In genomic region chr13:57459978-57460377, GRCm38 (mm10) we compare ENCODE assay signal across 19 mouse cellular contexts.
A peak's percentile ranks its signal among the peaks of the same experiment; 100 is the strongest.
DNase-seq lines count a peak whose midpoint lies in the region; ATAC-seq and TF ChIP-seq lines count a peak whose summit lies in the region.
"Had no signal": no experiment of that assay in that cellular context is flagged by ENCODE, and none has a peak within 500 bp of the region (broad histone marks: within the 10 kb centered on the region; RNA-seq: fewer than 3 reads in every experiment).

No protein-coding gene starts in this region.

- peak overlapping the region; percentile 40 for H3K27ac ChIP-seq in hindbrain, embryonic 15.5 days (replicated peaks)
- no peak overlapping the region for H3K27ac ChIP-seq in hindbrain, embryonic 12.5 days
- H3K27ac ChIP-seq in neural tube, embryonic 13.5 days (replicated peaks) = peak overlapping the region; percentile 57
- peak overlapping the region; percentile 0; the same call in 1 of the 2 replicates for H3K27ac ChIP-seq in hindbrain, postnatal 0 days
- no peak overlapping the region for H3K27ac ChIP-seq in kidney, embryonic 16.5 days (ENCODE audit: low read length)
- H3K27ac ChIP-seq: embryonic facial prominence, embryonic 13.5 days; forebrain, embryonic 12.5 days; gastrocnemius, adult 2 months; intestine, embryonic 15.5 days had no signal

- no peaks in the 10 kb centered on the region for H3K36me3 ChIP-seq in hindbrain, embryonic 15.5 days
- H3K36me3 ChIP-seq in hindbrain, embryonic 12.5 days = no peaks in the 10 kb centered on the region
- H3K36me3 ChIP-seq in neural tube, embryonic 13.5 days = no peaks in the 10 kb centered on the region
- no peaks in the 10 kb centered on the region for H3K36me3 ChIP-seq in hindbrain, postnatal 0 days (ENCODE audit: insufficient read depth, low read length)
- no peaks in the 10 kb centered on the region for H3K36me3 ChIP-seq in kidney, embryonic 16.5 days (ENCODE audit: insufficient read depth, low read length)
- H3K36me3 ChIP-seq: embryonic facial prominence, embryonic 13.5 days; forebrain, embryonic 12.5 days; heart, embryonic 12.5 days; intestine, embryonic 15.5 days had no signal

- DNase-seq in neural tube, embryonic 10.5 days (ENCODE audit: extremely low spot score, low spot score) = no peak
- no peak for DNase-seq in hindbrain, postnatal 0 days (ENCODE audit: low spot score)
- no peak for DNase-seq in cerebellum, postnatal 10 days
- DNase-seq: adrenal gland, adult 2 months; adrenal gland, postnatal 25 days; cerebellum, adult 11 months; cerebellum, adult 8-10 months; cerebellum, postnatal 25 days; gastrocnemius, adult 2 months; gastrocnemius, postnatal 25 days had no signal

- H3K9ac ChIP-seq in hindbrain, embryonic 15.5 days = no peak overlapping the region
- H3K9ac ChIP-seq in hindbrain, embryonic 12.5 days = no peak overlapping the region
- no peak overlapping the region for H3K9ac ChIP-seq in neural tube, embryonic 13.5 days
- no peak overlapping the region for H3K9ac ChIP-seq in hindbrain, postnatal 0 days (replicated peaks; ENCODE audit: low read length)
- H3K9ac ChIP-seq in kidney, embryonic 16.5 days (replicated peaks; ENCODE audit: low read length) = no peak overlapping the region
- H3K9ac ChIP-seq: embryonic facial prominence, embryonic 13.5 days; forebrain, embryonic 12.5 days; heart, embryonic 12.5 days; intestine, embryonic 15.5 days had no signal

- no peak overlapping the region for H3K4me3 ChIP-seq in hindbrain, embryonic 15.5 days
- H3K4me3 ChIP-seq in hindbrain, embryonic 12.5 days = no peak overlapping the region
- H3K4me3 ChIP-seq in neural tube, embryonic 13.5 days = no peak overlapping the region
- H3K4me3 ChIP-seq in hindbrain, postnatal 0 days (ENCODE audit: low read length) = no peak overlapping the region
- no peak overlapping the region for H3K4me3 ChIP-seq in kidney, embryonic 16.5 days (ENCODE audit: low read length)
- H3K4me3 ChIP-seq: embryonic facial prominence, embryonic 13.5 days; forebrain, embryonic 12.5 days; gastrocnemius, adult 2 months; heart, embryonic 12.5 days; intestine, embryonic 15.5 days had no signal

- H3K4me2 ChIP-seq in hindbrain, embryonic 15.5 days = no peak overlapping the region
- H3K4me2 ChIP-seq in hindbrain, embryonic 12.5 days (replicated peaks) = no peak overlapping the region
- H3K4me2 ChIP-seq in neural tube, embryonic 13.5 days = no peak overlapping the region
- no peak overlapping the region for H3K4me2 ChIP-seq in hindbrain, postnatal 0 days (ENCODE audit: low read depth, low read length)
- no peak overlapping the region for H3K4me2 ChIP-seq in kidney, embryonic 16.5 days (replicated peaks; ENCODE audit: low read depth, low read length)
- H3K4me2 ChIP-seq: embryonic facial prominence, embryonic 13.5 days; forebrain, embryonic 12.5 days; heart, embryonic 12.5 days; intestine, embryonic 15.5 days had no signal

- no peaks in the 10 kb centered on the region for H3K27me3 ChIP-seq in hindbrain, embryonic 15.5 days
- H3K27me3 ChIP-seq in hindbrain, embryonic 12.5 days = no peaks in the 10 kb centered on the region
- no peaks in the 10 kb centered on the region for H3K27me3 ChIP-seq in neural tube, embryonic 13.5 days
- H3K27me3 ChIP-seq in hindbrain, postnatal 0 days (ENCODE audit: insufficient read depth, low read length) = no peaks in the 10 kb centered on the region
- H3K27me3 ChIP-seq in kidney, embryonic 16.5 days (ENCODE audit: insufficient read depth, low read length) = no peaks in the 10 kb centered on the region
- H3K27me3 ChIP-seq: embryonic facial prominence, embryonic 13.5 days; forebrain, embryonic 12.5 days; heart, embryonic 12.5 days; intestine, embryonic 15.5 days had no signal

- no peaks in the 10 kb centered on the region for H3K9me3 ChIP-seq in hindbrain, embryonic 15.5 days
- no peaks in the 10 kb centered on the region for H3K9me3 ChIP-seq in hindbrain, embryonic 12.5 days (replicated peaks)
- H3K9me3 ChIP-seq in neural tube, embryonic 13.5 days = no peaks in the 10 kb centered on the region; the same call in 1 of the 2 replicates
- no peaks in the 10 kb centered on the region for H3K9me3 ChIP-seq in hindbrain, postnatal 0 days (ENCODE audit: low read length)
- peaks cover 3% of the 10 kb centered on the region; the same call in 1 of the 2 replicates for H3K9me3 ChIP-seq in kidney, embryonic 16.5 days (ENCODE audit: low read length)
- H3K9me3 ChIP-seq: forebrain, embryonic 12.5 days; intestine, embryonic 15.5 days had no signal

- no peak for TF ChIP-seq CTCF in hindbrain, postnatal 0 days (IDR thresholded peaks at IDR 0.05; ENCODE audit: low read depth)

- H3K4me1 ChIP-seq in hindbrain, embryonic 15.5 days (replicated peaks) = peaks cover 8% of the 10 kb centered on the region; the same call in 1 of the 2 replicates
- no peaks in the 10 kb centered on the region for H3K4me1 ChIP-seq in hindbrain, embryonic 12.5 days
- H3K4me1 ChIP-seq in neural tube, embryonic 13.5 days (replicated peaks) = peaks cover 12% of the 10 kb centered on the region; the same call in 1 of the 2 replicates
- 0 out of 2 replicates have a peak, but pooled peaks cover 3% of the 10 kb centered on the region for H3K4me1 ChIP-seq in hindbrain, postnatal 0 days (ENCODE audit: insufficient read depth, low read length)
- H3K4me1 ChIP-seq in kidney, embryonic 16.5 days (ENCODE audit: insufficient read depth, low read length) = no peaks in the 10 kb centered on the region
- H3K4me1 ChIP-seq: forebrain, embryonic 12.5 days; heart, embryonic 12.5 days; intestine, embryonic 15.5 days had no signal

- no peak for ATAC-seq in hindbrain, embryonic 15.5 days (ENCODE audit: low FRiP score, low read depth)
- no peak for ATAC-seq in hindbrain, embryonic 12.5 days (ENCODE audit: low FRiP score)
- ATAC-seq in neural tube, embryonic 13.5 days (ENCODE audit: low read depth) = no peak
- no peak for ATAC-seq in hindbrain, postnatal 0 days
- no peak for ATAC-seq in kidney, embryonic 16.5 days (ENCODE audit: low FRiP score, low TSS enrichment)
- ATAC-seq: forebrain, embryonic 16.5 days; intestine, embryonic 15.5 days had no signal

- WGBS in hindbrain, embryonic 15.5 days = 58% methylated on average over 8 of the region's 8 CpGs
- 84% methylated on average over 8 of the region's 8 CpGs for WGBS in hindbrain, embryonic 12.5 days
- WGBS in neural tube, embryonic 13.5 days = 72% methylated on average over 8 of the region's 8 CpGs
- 61% methylated on average over 8 of the region's 8 CpGs for WGBS in hindbrain, postnatal 0 days
- WGBS in kidney, embryonic 16.5 days = 75% methylated on average over 8 of the region's 8 CpGs

Comparison
In these comparisons a context has a peak if more than half of its experiments do, and no peak if none do; other contexts are left out.
1. H3K27ac ChIP-seq: peak in hindbrain, embryonic 15.5 days (single experiment), neural tube, embryonic 13.5 days (single experiment) and hindbrain, postnatal 0 days (single experiment); none in hindbrain, embryonic 12.5 days (single experiment) and kidney, embryonic 16.5 days (single experiment).